Mouse (Mus musculus) fat pad, adult 2 months (tissue): Measurements from ENCODE around the gene B3gntl1.

Source experiments
- DNase-seq: peaks from one replicate; pipeline ENCODE4 v3.0.0-alpha.2; 2011; ENCODE audit warnings: low read depth, low spot score; ENCODE audit errors: extremely low read depth

The B3gntl1 gene

GRCm38 (mm10) chr11:121672990-121673572, at the start of gene B3gntl1:
Gene B3gntl1 (minus strand): TSS chr11:121673153.
- peak; percentile 94 for DNase-seq

- no peak for DNase-seq
Measured at GRCm38 (mm10) chr11:121722434-121722833, 49.5 kb upstream of the B3gntl1 start.

DNA sequence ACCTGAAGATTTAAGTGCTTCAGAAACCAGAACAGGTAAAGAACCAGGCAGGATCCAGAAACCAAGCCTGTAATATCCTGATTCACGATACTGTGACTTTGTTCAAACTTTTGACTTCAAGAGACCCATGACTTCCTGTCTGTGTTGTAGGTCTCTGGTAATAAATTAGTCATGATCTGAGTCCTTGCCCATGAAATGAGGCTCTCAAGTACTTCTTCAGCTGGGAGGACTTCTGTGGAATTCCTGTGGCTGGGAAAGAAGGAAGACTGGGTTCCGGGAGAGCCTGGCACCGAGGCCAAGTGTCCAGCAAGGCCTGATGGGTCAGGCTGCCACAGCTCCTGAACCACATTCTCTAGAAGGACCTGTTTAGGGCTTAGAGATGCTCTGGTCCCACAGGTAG, 47.8 kb upstream of the B3gntl1 start:
- DNase-seq, result no peak

DNA sequence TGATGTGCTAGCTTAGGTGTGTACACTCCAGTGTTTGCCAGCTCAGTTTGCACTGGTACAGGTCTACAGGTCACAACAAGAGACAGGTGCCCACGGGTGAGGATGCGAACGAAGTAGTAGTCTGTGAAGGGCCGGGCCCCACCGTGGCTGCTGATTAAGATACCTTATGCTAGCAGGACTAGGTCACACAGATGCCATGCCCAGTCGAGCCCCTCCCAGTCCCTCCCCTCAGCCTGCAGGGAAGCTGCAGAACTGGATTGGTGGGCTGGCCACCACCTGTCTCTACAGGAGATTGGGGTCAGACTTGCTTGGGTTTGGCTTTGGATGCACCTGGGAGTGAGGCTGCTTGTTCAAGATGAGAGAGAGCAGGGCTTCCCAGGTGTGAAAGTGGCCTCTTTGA, 44.8 kb upstream of the B3gntl1 start:
- DNase-seq, result no peak

DNA sequence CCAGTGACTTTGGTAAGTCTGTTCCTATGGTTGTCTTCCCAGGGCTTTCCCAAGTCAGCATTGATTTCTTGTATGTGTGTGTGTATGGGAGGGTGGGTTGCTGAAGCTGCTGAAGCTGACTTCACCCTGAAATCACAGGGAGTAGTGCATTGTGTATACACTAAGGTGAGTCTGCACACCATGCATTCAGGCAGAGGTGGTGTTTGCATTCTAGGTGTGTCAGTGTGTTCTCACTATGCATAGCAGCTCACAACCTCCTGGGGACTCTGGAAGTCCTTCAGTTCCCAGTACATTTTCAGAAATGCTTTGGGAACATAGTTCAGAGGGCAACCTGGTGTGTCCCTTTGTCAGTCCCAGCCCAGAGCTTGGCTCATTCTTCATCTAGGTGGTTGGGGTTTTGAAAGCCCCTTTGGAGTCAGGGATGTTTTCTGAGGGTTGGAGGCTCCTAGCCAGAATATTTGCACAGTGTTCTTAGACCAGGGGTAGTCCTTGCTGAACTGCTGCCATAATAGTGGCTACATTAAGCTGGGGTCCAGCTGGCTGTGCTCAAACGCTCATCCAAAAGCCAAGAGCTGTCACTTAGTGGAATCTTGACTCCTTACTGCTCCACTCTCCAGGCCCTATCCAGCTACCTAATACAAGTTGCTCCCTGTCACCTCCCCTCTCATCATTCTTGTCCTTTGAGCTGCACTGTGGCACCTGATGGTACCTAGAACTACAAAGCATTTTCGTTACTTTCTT, 42.0 kb upstream of the B3gntl1 start:
- no peak for DNase-seq

DNA sequence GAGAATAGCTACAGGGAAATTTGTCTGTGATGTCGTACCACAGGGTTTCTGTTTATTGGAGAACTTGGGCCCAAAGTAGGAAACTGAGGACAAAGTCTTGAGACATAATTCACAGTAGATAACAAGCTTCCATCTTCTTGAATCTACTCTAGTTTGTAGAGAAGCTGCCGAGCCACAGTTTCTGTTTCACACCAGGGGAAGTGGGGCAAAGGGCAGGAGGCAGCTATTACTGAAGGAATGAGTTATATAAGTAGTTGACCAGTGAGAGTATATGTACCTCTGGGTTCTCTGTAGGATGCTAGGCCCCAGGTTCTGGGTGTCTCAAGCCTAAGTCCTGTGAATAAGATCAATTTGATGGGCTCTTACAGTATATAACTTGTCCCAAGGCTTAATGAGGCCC, 40.6 kb upstream of the B3gntl1 start:
- DNase-seq, result no peak

GRCm38 (mm10) chr11:121712987-121713386, 40.0 kb upstream of the B3gntl1 start:
- DNase-seq, result no peak

DNA sequence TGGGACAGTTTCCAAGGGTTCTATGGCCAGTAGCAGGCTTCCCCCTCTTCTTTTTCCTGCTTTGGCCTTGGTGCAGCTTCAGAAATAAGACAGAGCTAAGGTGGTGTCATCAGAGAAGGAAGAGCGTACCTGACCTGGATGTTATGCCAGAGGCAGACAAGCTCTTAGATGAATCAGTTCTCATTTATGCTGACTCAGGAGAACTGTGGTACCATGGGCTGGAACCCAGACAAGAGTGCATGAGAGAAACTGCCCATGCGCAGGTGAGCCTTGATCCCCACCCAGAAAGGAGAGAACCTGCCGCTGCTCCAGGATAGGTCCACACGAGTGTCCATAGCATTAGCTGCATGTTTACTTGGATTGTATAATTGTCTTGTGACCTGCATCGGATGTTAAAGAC, 37.3 kb upstream of the B3gntl1 start:
- DNase-seq, result no peak

DNA sequence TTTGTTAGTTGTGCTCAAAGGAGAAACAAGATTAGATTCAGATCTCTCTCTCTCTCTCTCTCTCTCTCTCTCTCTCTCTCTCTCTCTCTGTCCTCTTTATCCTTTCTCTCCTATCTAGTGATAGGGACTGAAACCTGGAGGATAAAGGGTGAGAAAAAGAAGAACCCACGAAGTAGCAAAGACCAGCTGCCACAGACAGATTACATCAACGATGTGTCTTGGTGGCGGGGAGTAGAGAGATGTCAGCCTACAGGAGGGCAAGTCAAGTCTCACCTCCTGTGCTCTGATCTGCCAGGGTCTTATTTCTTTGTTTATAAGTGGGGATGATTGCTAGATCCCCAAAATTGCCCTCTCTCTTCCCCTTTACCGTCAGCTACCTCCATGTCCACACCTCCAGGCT, 36.3 kb upstream of the B3gntl1 start:
- DNase-seq, result no peak

GRCm38 (mm10) chr11:121706521-121707005, 33.6 kb upstream of the B3gntl1 start:
- no peak for DNase-seq

DNA sequence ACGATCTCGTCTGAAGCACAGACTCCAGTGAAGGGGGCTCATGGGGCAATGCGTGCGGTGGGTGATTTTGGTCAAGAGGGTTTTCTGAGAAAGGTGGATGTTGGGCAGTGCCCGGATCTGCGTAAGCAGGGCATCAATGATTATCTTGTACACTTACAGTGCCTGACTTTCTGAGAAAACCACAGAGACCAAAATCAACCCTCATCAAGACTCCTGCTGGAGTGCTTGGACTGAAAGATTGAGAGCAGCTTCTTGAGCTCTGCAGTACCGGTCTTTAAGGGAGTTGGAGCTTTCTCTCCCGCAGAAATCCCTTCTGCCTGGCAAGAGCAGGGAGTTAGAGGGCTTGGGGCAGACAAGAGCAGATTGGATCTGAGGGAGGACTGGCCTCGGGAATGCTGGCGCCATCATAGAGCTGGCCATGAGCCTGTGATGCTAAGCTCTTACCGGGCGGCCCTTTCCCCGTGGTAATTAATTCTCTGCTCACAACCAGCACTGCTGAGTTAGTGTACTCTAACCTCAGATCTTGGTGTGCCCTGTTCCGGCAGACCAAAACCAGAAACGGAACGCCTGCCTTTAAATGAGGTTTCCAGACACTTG, 30.8 kb upstream of the B3gntl1 start:
- DNase-seq, result peak; percentile 28

DNA sequence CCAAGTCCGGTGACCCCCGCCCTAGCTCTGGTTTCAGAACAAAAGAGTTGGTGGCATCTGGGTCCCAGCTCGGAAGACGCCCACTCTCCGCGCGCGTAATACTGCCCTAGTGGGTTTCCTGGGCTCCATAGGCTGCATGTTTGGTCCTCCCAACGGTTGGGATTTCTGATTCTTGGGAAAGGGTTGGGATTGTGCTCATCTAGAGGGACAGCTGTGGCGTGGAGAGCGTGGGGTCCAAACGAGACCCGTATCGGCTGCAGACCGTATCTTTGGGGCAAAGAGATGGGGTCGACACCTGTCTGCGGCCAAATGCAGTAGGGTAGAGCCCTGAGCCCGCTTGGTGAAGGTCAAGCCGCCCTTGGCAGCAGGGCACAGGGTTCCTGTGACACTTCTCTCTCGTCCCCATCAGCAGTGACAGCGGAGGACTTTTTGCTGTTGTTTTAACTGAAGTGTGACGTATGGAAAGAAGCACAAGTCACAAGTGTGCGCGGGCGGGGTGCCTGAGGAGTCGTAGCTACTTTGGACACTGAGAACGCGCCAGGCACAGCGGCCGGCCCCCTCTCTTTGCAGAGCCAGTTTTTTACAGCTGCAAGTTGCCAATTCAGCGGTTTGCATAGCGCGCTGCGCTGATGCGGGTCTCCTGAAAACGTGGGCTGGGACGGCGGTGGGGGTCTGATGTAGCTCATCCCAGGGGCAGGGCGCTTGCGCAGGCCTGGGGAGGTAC, 30.1 kb upstream of the B3gntl1 start:
- no peak for DNase-seq

- no peak for DNase-seq
Measured at GRCm38 (mm10) chr11:121702111-121702894, 29.4 kb upstream of the B3gntl1 start.

- DNase-seq, result no peak
Measured at GRCm38 (mm10) chr11:121701244-121701643, 28.3 kb upstream of the B3gntl1 start, which contains the start of gene Metrnl. Gene Metrnl (plus strand): TSS chr11:121701544.

- peak; percentile 65 for DNase-seq
Measured at GRCm38 (mm10) chr11:121698381-121698955, 25.5 kb upstream of the B3gntl1 start.

DNA sequence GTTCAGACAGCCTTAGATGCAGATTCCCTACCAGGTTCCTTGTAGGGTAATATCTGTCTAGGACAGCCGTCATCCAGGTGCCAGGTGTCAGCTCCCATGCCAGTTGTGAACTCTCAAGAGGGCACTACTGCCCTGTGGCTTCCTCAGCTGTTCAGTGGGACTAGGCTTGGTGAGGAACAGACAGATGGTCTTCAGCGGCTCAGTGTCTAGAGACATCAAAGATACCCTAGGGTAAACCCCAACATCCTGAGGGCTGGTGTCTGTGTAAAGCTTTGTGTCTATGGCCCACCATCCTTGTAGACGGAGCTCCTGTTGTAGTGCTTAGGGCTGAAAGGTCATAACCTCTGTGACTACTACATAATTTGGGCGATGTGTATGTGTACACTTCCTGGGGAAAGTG, 24.3 kb upstream of the B3gntl1 start:
- no peak for DNase-seq

GRCm38 (mm10) chr11:121695304-121696064, 22.5 kb upstream of the B3gntl1 start:
- DNase-seq, result no peak

DNA sequence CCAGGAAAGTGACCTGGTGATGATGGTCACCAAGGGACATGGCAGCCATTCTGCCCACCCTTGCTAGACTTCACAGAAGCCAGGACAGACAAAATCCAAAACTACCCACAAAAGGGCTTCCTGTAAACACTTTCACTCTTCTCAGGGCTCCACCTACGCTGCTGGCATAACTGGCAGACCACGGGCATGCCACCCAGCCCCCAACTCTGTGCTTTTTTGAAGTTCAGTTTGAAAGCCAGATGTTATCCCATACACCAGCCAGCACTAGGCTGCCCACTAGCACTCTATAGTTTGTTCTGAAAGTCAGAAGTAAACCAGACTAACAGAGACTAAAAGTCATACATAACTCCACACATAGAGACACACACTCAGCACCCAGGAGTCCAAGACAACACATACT, 15.1 kb upstream of the B3gntl1 start:
- no peak for DNase-seq

DNA sequence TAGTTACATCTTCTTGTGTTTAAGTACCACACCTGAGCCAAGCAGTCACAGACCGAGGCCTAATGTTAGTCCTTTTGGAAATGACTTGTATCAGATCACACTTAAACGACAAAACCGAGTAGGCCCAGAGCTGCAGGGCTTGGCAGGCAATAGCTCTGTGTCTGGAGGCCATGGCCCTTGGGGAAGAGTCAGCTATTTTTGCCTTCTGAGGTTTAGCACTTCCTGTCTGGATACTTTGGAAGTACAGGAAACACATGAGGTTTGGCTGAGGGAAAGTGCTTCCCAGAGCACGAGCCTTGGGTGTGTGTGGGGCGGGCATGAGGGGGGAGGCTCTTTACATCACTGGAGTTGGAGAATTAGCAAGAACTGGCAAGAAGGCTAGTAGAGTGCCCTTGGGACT, 13.7 kb upstream of the B3gntl1 start:
- DNase-seq, result no peak

GRCm38 (mm10) chr11:121686091-121686490, 13.1 kb upstream of the B3gntl1 start:
- DNase-seq, result no peak
